Mouse (Mus musculus): ENCODE data around the gene Gjb1. TPM values are rescaled to one million over a fixed set of nuclear protein-coding genes. Genes with fewer than 3 reads are reported as not detected.

The Gjb1 gene
- polyA plus RNA-seq, 1 experiment = not detected

DNA sequence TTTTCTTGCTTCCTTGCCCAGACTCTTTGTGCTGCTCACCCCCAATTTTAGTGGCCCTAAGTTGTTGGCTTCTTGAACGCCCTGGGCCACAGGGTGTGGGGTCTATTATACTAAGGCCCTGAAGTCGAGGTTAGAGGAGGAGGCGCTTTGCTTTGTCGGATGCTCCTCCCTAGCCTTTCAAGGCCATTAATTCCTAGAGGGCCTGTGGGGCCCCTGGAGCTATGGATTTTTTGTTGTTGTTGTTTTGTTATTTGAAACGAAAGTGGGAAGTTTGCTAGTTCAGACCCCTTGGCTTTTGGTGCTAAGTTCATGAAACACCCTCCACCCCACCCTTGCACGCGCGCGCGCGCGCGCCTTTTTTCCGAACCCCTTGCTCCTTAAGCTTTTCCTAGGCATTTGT is 53.8 kb downstream of the Gjb1 start:
- Histone ChIP-seq H3K4me3 (peak overlapping the region; percentile 63), H3K4me2 (ENCODE audit: low read depth) (peak overlapping the region; percentile 57), H3K79me2 (ENCODE audit: control insufficient read depth, insufficient read depth) (peaks cover 49% of the 10 kb centered on the region)

More for the DNA sequence above, 53.8 kb downstream of the Gjb1 start:
- Histone ChIP-seq H3K27me3 (ENCODE audit: control insufficient read depth, insufficient read depth, insufficient read length) (no peaks in the 10 kb centered on the region), H3K36me3 (ENCODE audit: control insufficient read depth, insufficient read depth) (peaks cover 4% of the 10 kb centered on the region), H3ac (ENCODE audit: control insufficient read depth, insufficient read length) (peak overlapping the region; percentile 6)
- TF ChIP-seq MYOD1 (IDR thresholded peaks at IDR 0.05; ENCODE audit: control insufficient read depth in 1 of 3, insufficient read length in 2 of 3, low read depth in 2 of 3) (no peak), SRF (IDR thresholded peaks at IDR 0.05; ENCODE audit: control insufficient read depth, insufficient read length, low read depth) (no peak), TCF12 (IDR thresholded peaks at IDR 0.05; ENCODE audit: insufficient read depth, poor library complexity, severe bottlenecking) (no peak), TCF3 (IDR thresholded peaks at IDR 0.05; ENCODE audit: insufficient read length, low read depth) (no peak), USF1 (IDR thresholded peaks at IDR 0.05; ENCODE audit: low read depth) (no peak), MAX (IDR thresholded peaks at IDR 0.05; ENCODE audit: low read depth) (no peak), REST (IDR thresholded peaks at IDR 0.05; ENCODE audit: insufficient read depth, insufficient read length) (no peak), CEBPB (IDR thresholded peaks at IDR 0.05; ENCODE audit: insufficient read depth, poor library complexity, severe bottlenecking) (no peak), POLR2A (IDR thresholded peaks at IDR 0.05; ENCODE audit: insufficient read length, low read depth) (no peak), POLR2AphosphoS2 (IDR thresholded peaks at IDR 0.05; ENCODE audit: insufficient read length, low read depth) (no peak), MYOG (IDR thresholded peaks at IDR 0.05; ENCODE audit: control insufficient read depth in 1 of 3, insufficient read depth in 1 of 3, insufficient read length in 2 of 3, low read depth in 2 of 3) (no peak), E2F4 (IDR thresholded peaks at IDR 0.05; ENCODE audit: insufficient read depth) (no peak)

Other genes starting within 250 kb of the Gjb1 start
- gene Snx12, start 153.8 kb upstream of the Gjb1 start, polyA plus RNA-seq (2012; fragmentation: generic; extraction: Trizol) = 46.3 TPM
- 20.0 TPM for gene Foxo4, start 121.8 kb upstream of the Gjb1 start, polyA plus RNA-seq (2012; fragmentation: generic; extraction: Trizol)
- not detected for gene Gm614, start 112.4 kb upstream of the Gjb1 start, polyA plus RNA-seq (2012; fragmentation: generic; extraction: Trizol)
- 4.5 TPM for gene Il2rg, start 108.1 kb upstream of the Gjb1 start, polyA plus RNA-seq (2012; fragmentation: generic; extraction: Trizol)
- not detected for gene Gm20489, start 107.4 kb upstream of the Gjb1 start, polyA plus RNA-seq (2012; fragmentation: generic; extraction: Trizol)
- gene Med12, start 102.3 kb upstream of the Gjb1 start, polyA plus RNA-seq (2012; fragmentation: generic; extraction: Trizol) = 29.6 TPM
- gene Nlgn3, start 77.2 kb upstream of the Gjb1 start, polyA plus RNA-seq (2012; fragmentation: generic; extraction: Trizol) = not detected
- gene Zmym3, start 44.5 kb downstream of the Gjb1 start, polyA plus RNA-seq (2012; fragmentation: generic; extraction: Trizol) = 16.9 TPM
- 183 TPM for gene Nono, start 52.9 kb downstream of the Gjb1 start, polyA plus RNA-seq (2012; fragmentation: generic; extraction: Trizol)
- 114 TPM for gene Itgb1bp2, start 72.7 kb downstream of the Gjb1 start, polyA plus RNA-seq (2012; fragmentation: generic; extraction: Trizol)
- 7.9 TPM for gene Taf1, start 156.4 kb downstream of the Gjb1 start, polyA plus RNA-seq (2012; fragmentation: generic; extraction: Trizol)

All from myocyte (in vitro differentiated cells).